ENCODE assay signal across 30 mouse cellular contexts in the genomic region with DNA sequence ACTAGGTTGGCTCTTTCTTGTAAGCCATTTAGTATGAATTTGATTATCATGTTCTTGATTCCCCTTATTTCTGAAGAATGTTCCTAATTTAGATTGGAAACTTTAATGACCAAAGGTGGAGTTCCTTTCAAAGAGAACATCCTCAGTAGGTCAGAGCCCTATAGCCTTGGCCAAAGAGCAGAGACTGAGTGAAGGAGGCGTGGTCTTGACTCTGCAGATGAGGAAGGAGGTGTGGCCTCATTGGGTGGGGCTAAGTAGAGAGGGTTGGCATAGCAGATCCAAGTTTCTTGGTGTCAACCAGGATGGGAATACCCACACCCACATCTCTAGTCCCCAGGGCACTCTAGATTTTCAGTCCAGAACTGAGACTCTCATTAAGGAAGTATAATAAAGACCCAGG.
DNase-seq lines count a peak whose midpoint lies in the region; ATAC-seq lines count a peak whose summit lies in the region.
"Had no signal": no experiment of that assay in that cellular context is flagged by ENCODE, and none has a peak within 500 bp of the region (broad histone marks: within the 10 kb centered on the region; RNA-seq: fewer than 3 reads in every experiment).

No protein-coding gene starts in this region.

- H3K27me3 ChIP-seq in kidney, embryonic 15.5 days: no peaks in the 10 kb centered on the region
- H3K27me3 ChIP-seq in midbrain, embryonic 13.5 days: no peaks in the 10 kb centered on the region
- no peaks in the 10 kb centered on the region for H3K27me3 ChIP-seq in midbrain, embryonic 16.5 days (ENCODE audit: control insufficient read depth, insufficient read depth, low read depth, low read length)
- no peaks in the 10 kb centered on the region for H3K27me3 ChIP-seq in stomach, embryonic 16.5 days (ENCODE audit: control insufficient read depth, insufficient read depth, low read length)
- H3K27me3 ChIP-seq: CH12.LX; forebrain, embryonic 12.5 days; hindbrain, embryonic 15.5 days; neural tube, embryonic 12.5 days had no signal

- H3K4me1 ChIP-seq in kidney, embryonic 15.5 days: peaks cover 42% of the 10 kb centered on the region
- H3K4me1 ChIP-seq in midbrain, embryonic 13.5 days (replicated peaks): peaks cover 30% of the 10 kb centered on the region
- peaks cover 27% of the 10 kb centered on the region for H3K4me1 ChIP-seq in midbrain, embryonic 16.5 days (ENCODE audit: control insufficient read depth, insufficient read depth, low read length)
- no peaks in the 10 kb centered on the region for H3K4me1 ChIP-seq in stomach, embryonic 16.5 days (ENCODE audit: control insufficient read depth, insufficient read depth, low read length)
- H3K4me1 ChIP-seq: neural tube, embryonic 12.5 days had no signal

- H3K4me3 ChIP-seq in kidney, embryonic 15.5 days (replicated peaks): no peak overlapping the region
- no peak overlapping the region for H3K4me3 ChIP-seq in midbrain, embryonic 13.5 days (replicated peaks)
- no peak overlapping the region for H3K4me3 ChIP-seq in midbrain, embryonic 16.5 days (ENCODE audit: low read depth, low read length)
- H3K4me3 ChIP-seq in stomach, embryonic 16.5 days (replicated peaks; ENCODE audit: low read length): no peak overlapping the region
- H3K4me3 ChIP-seq: erythroblast, embryonic 14.5 days; forebrain, embryonic 12.5 days; hindbrain, embryonic 15.5 days; myocyte; neural tube, embryonic 12.5 days had no signal

- DNase-seq in cerebellum, adult 9-11 months: peak; percentile 42
- no peak for DNase-seq in cerebellum, postnatal 10 days
- DNase-seq in kidney, adult 11 months: no peak
- no peak for DNase-seq in spleen, postnatal 14 days (ENCODE audit: low spot score in 2 of 2)
- DNase-seq: adrenal gland, postnatal 14 days; cerebellum, adult 11 months; cerebellum, adult 9-10 months; gastrocnemius, postnatal 25 days; heart, adult 18-20 months; heart, postnatal 4 days; kidney, postnatal 4 days; left cerebral cortex, postnatal 4 days; liver; lung, adult 2 months; lung, postnatal 14 days; right cerebral cortex, adult 18-20 months; right cerebral cortex, postnatal 4 days had no signal

- H3K36me3 ChIP-seq in kidney, embryonic 15.5 days: no peaks in the 10 kb centered on the region
- no peaks in the 10 kb centered on the region for H3K36me3 ChIP-seq in midbrain, embryonic 13.5 days
- H3K36me3 ChIP-seq in midbrain, embryonic 16.5 days (ENCODE audit: control insufficient read depth, insufficient read depth, low read length): no peaks in the 10 kb centered on the region
- no peaks in the 10 kb centered on the region for H3K36me3 ChIP-seq in stomach, embryonic 16.5 days (ENCODE audit: control insufficient read depth, insufficient read depth, low read length)
- H3K36me3 ChIP-seq: forebrain, embryonic 12.5 days; G1E; hindbrain, embryonic 15.5 days; neural tube, embryonic 12.5 days had no signal

- H3K9me3 ChIP-seq in kidney, embryonic 15.5 days (replicated peaks): no peaks in the 10 kb centered on the region
- H3K9me3 ChIP-seq in midbrain, embryonic 13.5 days: no peaks in the 10 kb centered on the region
- no peaks in the 10 kb centered on the region for H3K9me3 ChIP-seq in midbrain, embryonic 16.5 days (replicated peaks; ENCODE audit: control insufficient read depth, low read length, poor library complexity, severe bottlenecking)
- H3K9me3 ChIP-seq in stomach, embryonic 16.5 days (replicated peaks; ENCODE audit: control insufficient read depth, low read length): no peaks in the 10 kb centered on the region
- H3K9me3 ChIP-seq: forebrain, embryonic 12.5 days; hindbrain, embryonic 15.5 days; neural tube, embryonic 12.5 days had no signal

- H3K27ac ChIP-seq in kidney, embryonic 15.5 days: no peak overlapping the region
- H3K27ac ChIP-seq in midbrain, embryonic 13.5 days: no peak overlapping the region
- H3K27ac ChIP-seq in midbrain, embryonic 16.5 days (ENCODE audit: low read length): no peak overlapping the region
- no peak overlapping the region for H3K27ac ChIP-seq in stomach, embryonic 16.5 days (ENCODE audit: low read length)
- H3K27ac ChIP-seq: forebrain, embryonic 12.5 days; hindbrain, embryonic 15.5 days; liver, embryonic 14.5 days; neural tube, embryonic 12.5 days had no signal

- ATAC-seq in kidney, embryonic 15.5 days (replicated peaks; ENCODE audit: low FRiP score): 0 out of 2 replicates have a peak, but pooled peaks have one; percentile 57
- ATAC-seq in midbrain, embryonic 13.5 days: peak; percentile 65
- ATAC-seq in midbrain, embryonic 16.5 days: no peak
- peak; percentile 68 for ATAC-seq in stomach, embryonic 16.5 days (ENCODE audit: insufficient read depth, low FRiP score)

- no peak overlapping the region for H3K9ac ChIP-seq in kidney, embryonic 15.5 days
- H3K9ac ChIP-seq in midbrain, embryonic 13.5 days (replicated peaks): no peak overlapping the region
- no peak overlapping the region for H3K9ac ChIP-seq in midbrain, embryonic 16.5 days (ENCODE audit: low read depth, low read length)
- no peak overlapping the region for H3K9ac ChIP-seq in stomach, embryonic 16.5 days (ENCODE audit: low read length)
- H3K9ac ChIP-seq: forebrain, embryonic 12.5 days; hindbrain, embryonic 15.5 days; liver, embryonic 14.5 days; neural tube, embryonic 12.5 days had no signal

- WGBS in kidney, embryonic 15.5 days: 88% methylated on average over 1 of the region's 1 CpGs
- 72% methylated on average over 1 of the region's 1 CpGs for WGBS in midbrain, embryonic 13.5 days
- 81% methylated on average over 1 of the region's 1 CpGs for WGBS in midbrain, embryonic 16.5 days
- WGBS in stomach, embryonic 16.5 days: 84% methylated on average over 1 of the region's 1 CpGs

- no peak overlapping the region for H3K4me2 ChIP-seq in kidney, embryonic 15.5 days
- no peak overlapping the region for H3K4me2 ChIP-seq in midbrain, embryonic 13.5 days (replicated peaks)
- H3K4me2 ChIP-seq in midbrain, embryonic 16.5 days (ENCODE audit: low read length): no peak overlapping the region
- H3K4me2 ChIP-seq in stomach, embryonic 16.5 days (ENCODE audit: low read depth, low read length): no peak overlapping the region
- H3K4me2 ChIP-seq: forebrain, embryonic 12.5 days; heart, embryonic 11.5 days; hindbrain, embryonic 15.5 days; neural tube, embryonic 12.5 days had no signal
